Mouse (Mus musculus): ENCODE measurements around the gene 2310034G01Rik. TPM values are rescaled to one million over a fixed set of nuclear protein-coding genes. Genes with fewer than 3 reads are reported as not detected.
A peak's percentile ranks its signal among the peaks of the same experiment; 100 is the strongest.

The 2310034G01Rik gene
- polyA plus RNA-seq, 1 experiment from 2014 or later, result 2.0 TPM

GRCm38 (mm10) chr19:46382275-46382674 is 32.2 kb upstream of the 2310034G01Rik start:
- no peaks in the 10 kb centered on the region for H3K9me3 ChIP-seq
- H3K9ac ChIP-seq, result no peak overlapping the region
- H3K4me3 ChIP-seq, result no peak overlapping the region
- 92% methylated on average over 9 of the region's 9 CpGs for WGBS
- peaks cover 80% of the 10 kb centered on the region for H3K36me3 ChIP-seq (replicated peaks)
- ATAC-seq (replicated peaks), result no peak
- no peaks in the 10 kb centered on the region for H3K27me3 ChIP-seq (replicated peaks)
- H3K27ac ChIP-seq, result no peak overlapping the region
- H3K4me2 ChIP-seq, result no peak overlapping the region
- no peaks in the 10 kb centered on the region for H3K4me1 ChIP-seq

- no peaks in the 10 kb centered on the region for H3K4me1 ChIP-seq
- no peaks in the 10 kb centered on the region for H3K27me3 ChIP-seq (replicated peaks)
- 73% methylated on average over 4 of the region's 4 CpGs for WGBS
- ATAC-seq (replicated peaks), result no peak
- H3K27ac ChIP-seq, result no peak overlapping the region
- H3K36me3 ChIP-seq (replicated peaks), result peaks cover 42% of the 10 kb centered on the region
- H3K9ac ChIP-seq, result no peak overlapping the region
- H3K4me2 ChIP-seq, result no peak overlapping the region
- H3K9me3 ChIP-seq, result no peaks in the 10 kb centered on the region
- no peak overlapping the region for H3K4me3 ChIP-seq
Measured at GRCm38 (mm10) chr19:46375891-46376290, 25.8 kb upstream of the 2310034G01Rik start.

GRCm38 (mm10) chr19:46375489-46375888 is 25.4 kb upstream of the 2310034G01Rik start:
- peaks cover 40% of the 10 kb centered on the region for H3K36me3 ChIP-seq (replicated peaks)
- H3K4me3 ChIP-seq, result no peak overlapping the region
- WGBS, result 57% methylated on average over 5 of the region's 5 CpGs
- no peak for ATAC-seq (replicated peaks)
- no peaks in the 10 kb centered on the region for H3K27me3 ChIP-seq (replicated peaks)
- H3K9me3 ChIP-seq, result no peaks in the 10 kb centered on the region
- no peak overlapping the region for H3K9ac ChIP-seq
- H3K4me1 ChIP-seq, result no peaks in the 10 kb centered on the region
- H3K4me2 ChIP-seq, result no peak overlapping the region
- 0 out of 2 replicates have a peak overlapping the region, but pooled peaks have one; percentile 45 for H3K27ac ChIP-seq

- no peak overlapping the region for H3K4me2 ChIP-seq
- no peaks in the 10 kb centered on the region for H3K27me3 ChIP-seq (replicated peaks)
- no peaks in the 10 kb centered on the region for H3K4me1 ChIP-seq
- peaks cover 31% of the 10 kb centered on the region for H3K36me3 ChIP-seq (replicated peaks)
- 45% methylated on average over 21 of the region's 21 CpGs for WGBS
- H3K9me3 ChIP-seq, result no peaks in the 10 kb centered on the region
- H3K9ac ChIP-seq, result no peak overlapping the region
- peak; percentile 51 for ATAC-seq (replicated peaks)
- no peak overlapping the region for H3K27ac ChIP-seq
- H3K4me3 ChIP-seq, result no peak overlapping the region
Measured at GRCm38 (mm10) chr19:46374477-46375088, 24.5 kb upstream of the 2310034G01Rik start.

GRCm38 (mm10) chr19:46369204-46369603 is 19.1 kb upstream of the 2310034G01Rik start:
- Histone ChIP-seq H3K4me1 (no peaks in the 10 kb centered on the region), H3K9me3 (no peaks in the 10 kb centered on the region), H3K9ac (no peak overlapping the region), H3K36me3 (replicated peaks) (no peaks in the 10 kb centered on the region), H3K4me3 (no peak overlapping the region), H3K4me2 (no peak overlapping the region), H3K27me3 (replicated peaks) (no peaks in the 10 kb centered on the region), H3K27ac (no peak overlapping the region)
- no peak for ATAC-seq (replicated peaks)
- WGBS, result 29% methylated on average over 4 of the region's 4 CpGs

- ATAC-seq (replicated peaks), result no peak
- H3K36me3 ChIP-seq (replicated peaks), result no peaks in the 10 kb centered on the region
- H3K4me1 ChIP-seq, result no peaks in the 10 kb centered on the region
- H3K9ac ChIP-seq, result no peak overlapping the region
- WGBS, result 90% methylated on average over 23 of the region's 23 CpGs
- no peak overlapping the region for H3K4me3 ChIP-seq
- no peaks in the 10 kb centered on the region for H3K9me3 ChIP-seq
- no peak overlapping the region for H3K4me2 ChIP-seq
- H3K27me3 ChIP-seq (replicated peaks), result no peaks in the 10 kb centered on the region
- H3K27ac ChIP-seq, result no peak overlapping the region
Measured at GRCm38 (mm10) chr19:46367798-46368590, 17.9 kb upstream of the 2310034G01Rik start.

- Histone ChIP-seq H3K27me3 (replicated peaks) (peaks cover 2% of the 10 kb centered on the region), H3K4me1 (no peaks in the 10 kb centered on the region), H3K4me3 (no peak overlapping the region), H3K36me3 (replicated peaks) (no peaks in the 10 kb centered on the region), H3K4me2 (no peak overlapping the region), H3K9ac (no peak overlapping the region), H3K27ac (no peak overlapping the region), H3K9me3 (no peaks in the 10 kb centered on the region)
- 89% methylated on average over 11 of the region's 11 CpGs for WGBS
- ATAC-seq (replicated peaks), result no peak
Measured at GRCm38 (mm10) chr19:46363294-46364009, 13.3 kb upstream of the 2310034G01Rik start.

- Histone ChIP-seq H3K27me3 (replicated peaks) (peaks cover 5% of the 10 kb centered on the region), H3K4me2 (no peak overlapping the region), H3K4me1 (peaks cover 8% of the 10 kb centered on the region), H3K9ac (no peak overlapping the region), H3K9me3 (no peaks in the 10 kb centered on the region), H3K27ac (no peak overlapping the region), H3K36me3 (replicated peaks) (no peaks in the 10 kb centered on the region), H3K4me3 (no peak overlapping the region)
- WGBS, result 84% methylated on average over 8 of the region's 8 CpGs
- no peak for ATAC-seq (replicated peaks)
Measured at GRCm38 (mm10) chr19:46362104-46362503, 12.0 kb upstream of the 2310034G01Rik start.

- Histone ChIP-seq H3K36me3 (replicated peaks) (no peaks in the 10 kb centered on the region), H3K4me2 (no peak overlapping the region), H3K27ac (no peak overlapping the region), H3K9ac (no peak overlapping the region), H3K27me3 (replicated peaks) (peaks cover 5% of the 10 kb centered on the region), H3K4me3 (no peak overlapping the region), H3K4me1 (peaks cover 15% of the 10 kb centered on the region), H3K9me3 (no peaks in the 10 kb centered on the region)
- 67% methylated on average over 4 of the region's 4 CpGs for WGBS
- no peak for ATAC-seq (replicated peaks)
Measured at GRCm38 (mm10) chr19:46358381-46358780, 8.3 kb upstream of the 2310034G01Rik start.

- 20% methylated on average over 25 of the region's 25 CpGs for WGBS
- Histone ChIP-seq H3K4me1 (peaks cover 15% of the 10 kb centered on the region), H3K9me3 (no peaks in the 10 kb centered on the region), H3K4me3 (peak overlapping the region; percentile 48), H3K9ac (peak overlapping the region; percentile 58), H3K27me3 (replicated peaks) (peaks cover 5% of the 10 kb centered on the region), H3K4me2 (peak overlapping the region; percentile 73), H3K27ac (no peak overlapping the region), H3K36me3 (replicated peaks) (no peaks in the 10 kb centered on the region)
- ATAC-seq (replicated peaks), result no peak
Measured at GRCm38 (mm10) chr19:46357344-46358280, 7.5 kb upstream of the 2310034G01Rik start.

- Histone ChIP-seq H3K36me3 (replicated peaks) (no peaks in the 10 kb centered on the region), H3K27ac (peak overlapping the region; percentile 49), H3K4me2 (peak overlapping the region; percentile 73), H3K9me3 (no peaks in the 10 kb centered on the region), H3K4me1 (peaks cover 15% of the 10 kb centered on the region), H3K4me3 (peak overlapping the region; percentile 48), H3K27me3 (replicated peaks) (peaks cover 5% of the 10 kb centered on the region), H3K9ac (peak overlapping the region; percentile 58)
- under 1% methylated on average over 29 of the region's 29 CpGs for whole genome bisulfite sequencing
- peak; percentile 94 for ATAC-seq (replicated peaks)
Measured at GRCm38 (mm10) chr19:46356701-46357138, 6.6 kb upstream of the 2310034G01Rik start.
